Mouse (Mus musculus): ENCODE measurements around the gene Rasal2.

DNA sequence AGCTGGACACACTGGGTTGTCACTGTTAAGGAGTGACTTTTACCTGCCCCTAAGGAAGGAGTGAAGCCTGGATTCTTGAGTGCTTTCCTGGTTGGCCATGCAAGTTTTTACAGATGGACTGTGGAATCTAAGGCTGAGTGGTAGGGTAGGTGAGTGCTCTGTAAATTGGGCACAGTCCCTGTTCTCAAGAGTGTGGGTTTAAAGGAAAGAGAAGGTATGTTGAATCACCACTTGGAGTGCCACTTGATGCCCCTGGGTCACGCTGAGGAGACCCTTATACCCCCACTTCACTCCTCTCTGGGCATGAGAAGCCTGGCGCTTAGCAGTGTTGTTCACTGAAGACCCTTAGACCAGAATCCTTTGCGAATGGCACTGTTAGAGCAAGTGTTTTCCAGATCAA lies 295.0 kb downstream of the Rasal2 start:
- TF ChIP-seq CHD2 (IDR thresholded peaks at IDR 0.05; ENCODE audit: low read depth, low read length) (no peak), ZNF384 (IDR thresholded peaks at IDR 0.05; ENCODE audit: low read depth, low read length) (no peak), HCFC1 (IDR thresholded peaks at IDR 0.05; ENCODE audit: borderline replicate concordance, insufficient read depth, low read length) (no peak), ZC3H11A (IDR thresholded peaks at IDR 0.05; ENCODE audit: borderline replicate concordance, low read depth, low read length) (no peak)
